Mouse (Mus musculus): ENCODE results near the gene Tgm3.

DNA sequence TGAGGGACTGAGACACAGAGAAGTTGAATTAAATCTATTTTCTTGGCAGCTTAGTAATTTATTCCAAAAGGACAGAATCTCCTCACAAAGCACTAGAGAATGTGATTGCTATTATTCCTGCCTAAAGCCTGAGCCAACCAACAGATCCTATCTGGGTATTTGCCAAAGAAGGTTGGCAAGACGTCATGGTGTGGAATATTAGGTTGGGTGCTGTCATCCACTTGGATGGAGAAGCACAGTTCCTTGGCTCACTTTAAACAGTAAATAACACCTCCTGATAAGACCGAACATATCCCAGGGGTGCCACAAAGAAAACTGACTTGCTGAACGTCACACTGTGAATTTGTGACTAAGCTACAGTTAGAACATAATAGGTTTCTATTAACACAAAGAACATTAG lies 20.5 kb downstream of the Tgm3 start:
- no peak for TF ChIP-seq GATA1 (IDR thresholded peaks at IDR 0.05; ENCODE audit: borderline replicate concordance, low read length)
- no peak for TF ChIP-seq FLI1 (IDR thresholded peaks at IDR 0.05; ENCODE audit: low read length)

Measured in megakaryocyte, embryonic 14.5 days (primary cell).